Mouse (Mus musculus) limb, embryonic 11.5 days (tissue): Measurements from ENCODE around the gene Glipr1. TPM values are rescaled to one million over a fixed set of nuclear protein-coding genes. Genes with fewer than 3 reads are reported as not detected.

Experiments
- ATAC-seq: fragments of 200-750 bp; cut with Nextera tagmentation; 2 replicates; pipeline ENCODE4 v1.8.0; 2017; ENCODE audit warnings: low read depth; ENCODE audit not compliant: insufficient number of reproducible peaks, low FRiP score, low TSS enrichment
- DNase-seq: peaks from one replicate; pipeline ENCODE4 v3.0.0-alpha.2; 2015; ENCODE audit warnings: low spot score
- H3K27ac ChIP-seq: fragments of 300-500 bp; sonication (generic); replicated peaks from 2 replicates; pipeline ENCODE4 v1.5.1; 2014; ENCODE audit warnings: low read depth, mild to moderate bottlenecking, low read length
- H3K27me3 ChIP-seq: fragments of 300-500 bp; sonication (generic); 2 replicates; pipeline ENCODE4 v1.6.1; 2014; ENCODE audit warnings: mild to moderate bottlenecking, low read length, mixed read lengths; ENCODE audit not compliant: control insufficient read depth, insufficient read depth
- H3K36me3 ChIP-seq: fragments of 300-500 bp; sonication (generic); 2 replicates; pipeline ENCODE4 v1.6.1; 2014; ENCODE audit warnings: mild to moderate bottlenecking, low read length, moderate library complexity, mixed read lengths; ENCODE audit not compliant: control insufficient read depth, insufficient read depth
- H3K4me1 ChIP-seq: fragments of 300-500 bp; sonication (generic); 2 replicates; pipeline ENCODE4 v1.6.1; 2014; ENCODE audit warnings: low read length, mixed read lengths; ENCODE audit not compliant: control insufficient read depth, insufficient read depth
- H3K4me2 ChIP-seq: fragments of 300-500 bp; sonication (generic); 2 replicates; pipeline ENCODE4 v1.6.1; 2014; ENCODE audit warnings: low read depth, mild to moderate bottlenecking, moderate library complexity; ENCODE audit not compliant: severe bottlenecking
- H3K4me3 ChIP-seq: fragments of 300-500 bp; sonication (generic); 2 replicates; pipeline ENCODE4 v1.5.1; 2014; ENCODE audit warnings: low read depth, low read length
- H3K9ac ChIP-seq: fragments of 300-500 bp; sonication (generic); 2 replicates; pipeline ENCODE4 v1.6.1; 2014; ENCODE audit warnings: mild to moderate bottlenecking, low read length
- H3K9me3 ChIP-seq: fragments of 300-500 bp; sonication (generic); 2 replicates; pipeline ENCODE4 v1.6.1; 2016; ENCODE audit warnings: low read length; ENCODE audit not compliant: control insufficient read depth
- WGBS: fragments of 180-500 bp; shearing (Covaris S2); extraction: QIAGEN DNeasy Blood & Tissue Kit; methylation state at CpG from one replicate; pipeline ENCODE4 v1.1.7; 2014; 5-methylcytosine and 5-hydroxymethylcytosine counted together
- polyA plus RNA-seq: library from polyadenylated mRNA; unstranded; fragments of >200 nt; fragmentation: Nextera tagmentation; extraction: Ambion mirVana; gene quantifications from 2 replicates; pipeline ENCODE4 v1.2.1, GENCODE M21; 2014

Glipr1 gene
- polyA plus RNA-seq, 1 experiment from 2014 or later, result 1.5 TPM

DNA sequence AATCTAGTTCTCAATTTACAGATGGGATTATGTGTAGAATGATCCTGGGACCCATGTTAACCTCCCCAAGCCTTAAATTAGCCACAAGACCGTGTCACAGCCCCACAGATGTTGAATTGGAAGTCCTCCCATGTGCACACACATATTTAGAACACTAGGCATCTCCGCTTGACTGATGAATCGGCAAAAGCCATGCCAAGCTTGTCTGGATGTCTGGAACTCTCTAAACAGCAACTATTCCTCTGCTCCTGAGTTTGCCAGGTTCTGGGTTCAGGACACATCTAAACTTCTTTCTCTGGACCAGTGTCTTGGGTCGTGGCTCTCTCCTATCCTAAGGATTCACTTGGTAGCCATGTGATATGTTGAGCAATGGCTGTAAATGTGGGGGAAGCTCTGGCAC is 66.4 kb downstream of the Glipr1 start:
- no peak overlapping the region for H3K27ac ChIP-seq
- ATAC-seq, result no peak
- 89% methylated on average over 4 of the region's 4 CpGs for WGBS

More for the DNA sequence above, 66.4 kb downstream of the Glipr1 start:
- H3K4me1 ChIP-seq, result no peaks in the 10 kb centered on the region
- no peak overlapping the region for H3K4me3 ChIP-seq
- no peak overlapping the region for H3K9ac ChIP-seq
- H3K9me3 ChIP-seq, result no peaks in the 10 kb centered on the region
- H3K27me3 ChIP-seq, result no peaks in the 10 kb centered on the region
- no peaks in the 10 kb centered on the region for H3K36me3 ChIP-seq
- DNase-seq, result no peak
- no peak overlapping the region for H3K4me2 ChIP-seq

Other genes with a start within 250 kb of the Glipr1 start
- gene Krr1, start 30.0 kb downstream of the Glipr1 start, polyA plus RNA-seq, result 64.7 and 66.4 TPM in 2 replicates
- gene Glipr1l1, start 57.6 kb upstream of the Glipr1 start, polyA plus RNA-seq, result not detected in 2 replicates
- gene Glipr1l2, start 80.7 kb upstream of the Glipr1 start, polyA plus RNA-seq, result not detected in 2 replicates
- gene Glipr1l3, start 157.7 kb upstream of the Glipr1 start, polyA plus RNA-seq, result not detected in 2 replicates
- 0.55 and 1.2 TPM in 2 replicates for gene Caps2, start 161.0 kb upstream of the Glipr1 start, polyA plus RNA-seq